Mouse (Mus musculus) lung, adult 2 months (tissue): ENCODE data around the gene Pif1. TPM values are rescaled to one million over a fixed set of nuclear protein-coding genes. Genes with fewer than 3 reads are reported as not detected.

Experiments
- DNase-seq: peaks from one replicate; pipeline ENCODE4 v3.0.0; 2022
- H3K4me1 ChIP-seq: fragments of 200-500 bp; 2 replicates; pipeline ENCODE4 v1.6.1; 2011; ENCODE audit warnings: low read length; ENCODE audit not compliant: control insufficient read depth, insufficient read depth
- H3K4me3 ChIP-seq: fragments of 200-500 bp; replicated peaks from 2 replicates; pipeline ENCODE3; 2011; ENCODE audit warnings: low read depth, mild to moderate bottlenecking, control low read depth, low read length; ENCODE audit errors: extremely low read depth
- CTCF ChIP-seq: fragments of 200-500 bp; IDR thresholded peaks from 2 replicates; pipeline ENCODE4 v1.5.1; 2011; ENCODE audit warnings: mild to moderate bottlenecking, low read length, control low read depth; ENCODE audit not compliant: insufficient read depth
- POLR2A ChIP-seq: fragments of 200-500 bp; IDR thresholded peaks from 2 replicates; pipeline ENCODE4 v1.6.1; 2011; ENCODE audit warnings: low read depth, mild to moderate bottlenecking, control low read depth, low read length, borderline replicate concordance; ENCODE audit errors: extremely low read depth
- WGBS: fragments of 180-500 bp; shearing (Covaris S2); methylation state at CpG from one replicate; pipeline ENCODE4 v1.1.7; 2018; 5-methylcytosine and 5-hydroxymethylcytosine counted together
- polyA plus RNA-seq: library from polyadenylated mRNA; depleted of rRNA; stranded (reverse); fragments of >200 nt; gene quantifications from 2 replicates; pipeline ENCODE4 v1.2.3, GENCODE M21; 2012; rRNA removed

Pif1 gene
- polyA plus RNA-seq, 1 experiment, result 1.0 TPM

- TF ChIP-seq CTCF (no peak), POLR2A (no peak)
- Histone ChIP-seq H3K4me1 (peaks cover 3% of the 10 kb centered on the region; the same call in 1 of the 2 replicates), H3K4me3 (no peak overlapping the region)
- DNase-seq, result no peak
- 37% methylated on average over 12 of the region's 12 CpGs for WGBS
Observed at GRCm38 (mm10) chr9:65641446-65642052, 54.6 kb downstream of the Pif1 start.

- Histone ChIP-seq H3K4me3 (no peak overlapping the region), H3K4me1 (peaks cover 3% of the 10 kb centered on the region; the same call in 1 of the 2 replicates)
- no peak for DNase-seq
- no peak for TF ChIP-seq CTCF
- TF ChIP-seq POLR2A, result no peak
Observed at GRCm38 (mm10) chr9:65642546-65642945, 55.6 kb downstream of the Pif1 start.

- TF ChIP-seq POLR2A (no peak), CTCF (no peak)
- Histone ChIP-seq H3K4me3 (no peak overlapping the region), H3K4me1 (peaks cover 3% of the 10 kb centered on the region; the same call in 1 of the 2 replicates)
- WGBS, result 88% methylated on average over 4 of the region's 4 CpGs
- no peak for DNase-seq
Observed at GRCm38 (mm10) chr9:65644960-65645359, 58.0 kb downstream of the Pif1 start.

Other genes with a start within 250 kb of the Pif1 start
- 10.9 and 12.1 TPM in 2 replicates for gene Pdcd7, start 241.1 kb upstream of the Pif1 start, polyA plus RNA-seq
- gene Ubap1l, start 226.1 kb upstream of the Pif1 start, polyA plus RNA-seq, result 0.37 and 0.58 TPM in 2 replicates
- gene Kbtbd13, start 195.5 kb upstream of the Pif1 start, polyA plus RNA-seq, result 1.3 and 2.0 TPM in 2 replicates
- 74.0 and 81.4 TPM in 2 replicates for gene Rasl12, start 188.7 kb upstream of the Pif1 start, polyA plus RNA-seq
- gene Slc51b, start 164.2 kb upstream of the Pif1 start, polyA plus RNA-seq, result not detected in 2 replicates
- 5.0 and 7.5 TPM in 2 replicates for gene Mtfmt, start 151.4 kb upstream of the Pif1 start, polyA plus RNA-seq
- gene Spg21, start 126.2 kb upstream of the Pif1 start, polyA plus RNA-seq, result 21.9 and 27.8 TPM in 2 replicates
- gene Ankdd1a, start 67.0 kb upstream of the Pif1 start, polyA plus RNA-seq, result 0.17 and 0.59 TPM in 2 replicates
- 31.6 and 36.7 TPM in 2 replicates for gene Plekho2, start 7.1 kb upstream of the Pif1 start, polyA plus RNA-seq
- 16.0 and 18.4 TPM in 2 replicates for gene Rbpms2, start 42.5 kb downstream of the Pif1 start, polyA plus RNA-seq
- 242 and 274 TPM in 2 replicates for gene Oaz2, start 80.8 kb downstream of the Pif1 start, polyA plus RNA-seq
- 8.3 and 11.7 TPM in 2 replicates for gene Zfp609, start 240.4 kb downstream of the Pif1 start, polyA plus RNA-seq